Mouse (Mus musculus) C2C12 (cell line): Measurements from ENCODE around the gene Tanc2. TPM values are rescaled to one million over a fixed set of nuclear protein-coding genes. Genes with fewer than 3 reads are reported as not detected.

Experiments used
- H3K27me3 ChIP-seq: one replicate; pipeline ENCODE4 v1.6.1; 2011; ENCODE audit not compliant: control insufficient read depth, insufficient read depth, insufficient read length
- H3K36me3 ChIP-seq: one replicate; pipeline ENCODE4 v1.6.1; 2011; ENCODE audit not compliant: control insufficient read depth, insufficient read depth
- H3K4me3 ChIP-seq: one replicate; pipeline ENCODE4 v1.5.1; 2011; ENCODE audit warnings: mild to moderate bottlenecking, control low read depth; ENCODE audit not compliant: poor library complexity, insufficient read depth, severe bottlenecking
- H3K79me2 ChIP-seq: one replicate; pipeline ENCODE4 v1.6.1; 2011; ENCODE audit not compliant: control insufficient read depth, insufficient read depth
- H3K79me3 ChIP-seq: one replicate; pipeline ENCODE4 v1.6.1; 2011; ENCODE audit warnings: low read depth, control low read depth
- H3ac ChIP-seq: one replicate; pipeline ENCODE3; 2011; ENCODE audit warnings: low read depth; ENCODE audit not compliant: control insufficient read depth, insufficient read length
- CEBPB ChIP-seq: IDR thresholded peaks from one replicate; pipeline ENCODE4 v1.6.1; 2011; ENCODE audit warnings: low read depth, mild to moderate bottlenecking, control low read depth, moderate library complexity
- CTCF ChIP-seq: IDR thresholded peaks from one replicate; pipeline ENCODE4 v1.5.1; 2011; ENCODE audit not compliant: control insufficient read depth, insufficient read depth, insufficient read length
- FOSL1 ChIP-seq: IDR thresholded peaks from one replicate; pipeline ENCODE4 v1.8.0; 2011; ENCODE audit warnings: mild to moderate bottlenecking, low read length; ENCODE audit not compliant: poor library complexity, insufficient read depth, severe bottlenecking
- MAX ChIP-seq: IDR thresholded peaks from one replicate; pipeline ENCODE4 v1.6.1; 2011; ENCODE audit warnings: mild to moderate bottlenecking, control low read depth
- MYOD1 ChIP-seq: IDR thresholded peaks from one replicate; pipeline ENCODE4 v1.6.1; 2011; ENCODE audit warnings: low read depth; ENCODE audit not compliant: control insufficient read depth, insufficient read length
- MYOG ChIP-seq: IDR thresholded peaks from one replicate; pipeline ENCODE4 v1.6.1; 2011; ENCODE audit not compliant: control insufficient read depth, insufficient read length; ENCODE audit errors: extremely low read depth
- USF1 ChIP-seq: IDR thresholded peaks from one replicate; pipeline ENCODE4 v1.6.1; 2011; ENCODE audit warnings: low read depth, mild to moderate bottlenecking, control low read depth, moderate library complexity
- polyA plus RNA-seq: library from polyadenylated mRNA; unstranded; fragments of >200 nt; fragmentation: generic; extraction: Trizol; gene quantifications from one replicate; pipeline ENCODE4 v1.2.1, GENCODE M21; 2012; ENCODE audit warnings: missing spikeins

Gene Tanc2
- polyA plus RNA-seq, 1 experiment, result 5.8 TPM

DNA sequence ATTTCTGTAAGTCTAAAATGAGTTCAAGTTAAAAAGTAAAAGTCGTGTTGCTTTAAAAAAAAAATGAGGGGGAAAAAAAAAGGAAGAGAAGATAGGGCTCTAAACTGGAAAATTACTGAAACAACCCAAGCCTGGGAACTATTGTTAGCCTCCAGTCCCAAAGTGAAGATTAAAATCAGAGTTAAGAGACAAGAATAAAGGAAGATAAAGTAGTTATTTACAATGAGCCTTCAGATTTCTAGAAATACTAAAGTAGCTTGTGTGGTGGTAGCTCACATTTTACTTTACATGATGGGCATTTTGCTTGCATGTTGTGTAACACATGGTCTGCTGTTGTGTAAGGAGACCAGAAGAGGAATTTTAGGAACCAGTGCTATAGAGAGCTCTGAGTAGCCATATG is 256.1 kb downstream of the Tanc2 start:
- Histone ChIP-seq H3K79me2 (no peaks in the 10 kb centered on the region), H3ac (no peak overlapping the region), H3K79me3 (no peaks in the 10 kb centered on the region), H3K27me3 (no peaks in the 10 kb centered on the region), H3K4me3 (no peak overlapping the region), H3K36me3 (no peaks in the 10 kb centered on the region)
- TF ChIP-seq USF1 (no peak), CEBPB (no peak), MYOD1 (no peak), CTCF (no peak), MYOG (no peak), FOSL1 (no peak), MAX (no peak)

DNA sequence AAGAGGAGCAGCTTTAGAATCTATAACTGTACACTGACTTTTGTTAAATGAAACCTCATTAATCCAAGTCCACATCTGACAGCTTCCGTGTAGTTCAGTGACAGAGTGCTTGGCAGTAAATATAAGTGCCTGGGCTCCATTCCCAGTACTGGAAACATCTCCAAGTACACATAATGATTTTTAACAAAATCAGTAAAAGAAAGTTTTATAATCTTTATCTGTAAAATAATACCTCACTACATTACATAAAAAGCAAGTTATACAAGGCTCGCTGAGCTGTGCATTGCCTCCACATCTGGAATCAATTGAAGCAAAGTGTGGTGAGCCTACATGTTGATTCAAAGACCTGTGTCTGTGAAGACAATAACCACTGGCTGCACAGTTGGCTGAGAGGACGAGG is 265.7 kb downstream of the Tanc2 start:
- Histone ChIP-seq H3K4me3 (no peak overlapping the region), H3K79me3 (no peaks in the 10 kb centered on the region), H3K36me3 (peaks cover 4% of the 10 kb centered on the region), H3ac (no peak overlapping the region), H3K27me3 (no peaks in the 10 kb centered on the region), H3K79me2 (no peaks in the 10 kb centered on the region)
- TF ChIP-seq MAX, result no peak
- no peak for TF ChIP-seq FOSL1
- TF ChIP-seq MYOG, result no peak
- TF ChIP-seq USF1, result no peak

DNA sequence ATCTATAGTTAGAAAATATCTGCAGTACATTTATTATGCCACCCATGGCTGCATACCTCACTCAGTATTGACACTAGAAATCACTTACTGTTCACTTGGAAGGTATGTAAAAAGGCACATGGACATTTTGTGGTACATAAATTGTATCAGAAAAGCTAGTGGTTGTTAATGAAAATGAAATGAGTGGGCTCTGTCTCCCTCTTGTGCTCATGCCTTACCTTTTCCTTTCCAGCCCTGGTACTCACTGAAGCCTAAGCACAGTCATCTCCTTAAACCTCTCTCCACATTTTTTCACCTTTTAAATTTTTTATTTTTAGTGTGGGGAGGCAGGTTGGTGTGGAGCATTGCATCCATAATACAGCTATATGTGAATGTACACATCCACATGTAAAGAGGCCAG is 268.3 kb downstream of the Tanc2 start:
- H3K4me3 ChIP-seq, result no peak overlapping the region
- H3K79me3 ChIP-seq, result no peaks in the 10 kb centered on the region
- no peak for TF ChIP-seq USF1
- no peak for TF ChIP-seq MYOD1
- TF ChIP-seq CEBPB, result no peak
- no peak for TF ChIP-seq FOSL1
- no peak for TF ChIP-seq MYOG
- TF ChIP-seq MAX, result no peak
- TF ChIP-seq CTCF, result no peak
- H3ac ChIP-seq, result no peak overlapping the region
- no peaks in the 10 kb centered on the region for H3K27me3 ChIP-seq
- H3K79me2 ChIP-seq, result no peaks in the 10 kb centered on the region
- H3K36me3 ChIP-seq, result peaks cover 4% of the 10 kb centered on the region

DNA sequence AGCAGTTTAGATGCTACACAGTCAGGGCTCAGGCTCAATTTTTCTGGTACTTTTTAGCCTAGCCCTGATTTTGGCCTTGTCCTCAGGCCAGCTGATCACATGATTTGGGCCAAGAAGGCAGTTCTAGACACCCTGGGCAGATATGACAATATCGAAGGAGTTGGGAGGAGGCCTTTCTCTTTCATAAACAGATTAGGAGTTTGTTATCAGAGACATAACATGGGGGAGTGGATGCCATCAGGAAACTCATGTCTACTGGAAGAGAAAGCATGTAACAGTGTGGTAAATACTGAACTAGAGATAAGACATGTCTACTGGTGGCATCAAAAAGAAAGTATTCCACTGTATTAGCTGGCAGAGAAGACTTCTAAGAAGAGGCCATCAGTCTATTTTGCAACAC is 295.8 kb downstream of the Tanc2 start:
- no peak overlapping the region for H3K4me3 ChIP-seq
- H3ac ChIP-seq, result no peak overlapping the region
- H3K79me3 ChIP-seq, result no peaks in the 10 kb centered on the region
- no peaks in the 10 kb centered on the region for H3K27me3 ChIP-seq
- no peak for TF ChIP-seq MYOD1
- no peak for TF ChIP-seq FOSL1
- TF ChIP-seq USF1, result no peak
- no peak for TF ChIP-seq CTCF
- no peak for TF ChIP-seq MYOG
- no peak for TF ChIP-seq MAX
- TF ChIP-seq CEBPB, result no peak
- H3K36me3 ChIP-seq, result no peaks in the 10 kb centered on the region
- no peaks in the 10 kb centered on the region for H3K79me2 ChIP-seq

DNA sequence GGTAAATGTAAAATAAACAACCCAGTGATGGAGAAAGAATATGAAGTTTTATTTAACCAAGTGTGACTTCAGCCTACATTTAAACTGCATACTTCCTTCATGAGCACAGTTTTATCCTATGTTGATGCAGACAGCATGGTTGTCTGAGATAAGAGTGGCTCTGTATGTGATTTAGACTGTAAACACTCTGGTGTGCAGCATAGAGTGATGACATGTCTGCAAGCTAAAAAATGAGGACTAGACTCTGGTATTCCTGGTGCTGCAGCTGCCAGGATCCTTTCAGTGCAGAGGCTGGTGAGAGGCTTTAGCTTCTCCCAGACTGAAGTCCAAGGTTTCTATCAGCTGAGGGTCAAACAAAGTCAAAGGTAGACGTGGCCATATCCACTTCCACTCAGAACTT is 297.5 kb downstream of the Tanc2 start:
- no peaks in the 10 kb centered on the region for H3K27me3 ChIP-seq
- H3K79me3 ChIP-seq, result no peaks in the 10 kb centered on the region
- no peaks in the 10 kb centered on the region for H3K36me3 ChIP-seq
- TF ChIP-seq CTCF, result no peak
- no peak for TF ChIP-seq USF1
- no peak for TF ChIP-seq CEBPB
- no peak for TF ChIP-seq FOSL1
- no peak for TF ChIP-seq MYOG
- no peak for TF ChIP-seq MAX
- TF ChIP-seq MYOD1, result no peak
- no peaks in the 10 kb centered on the region for H3K79me2 ChIP-seq
- H3K4me3 ChIP-seq, result no peak overlapping the region
- no peak overlapping the region for H3ac ChIP-seq

DNA sequence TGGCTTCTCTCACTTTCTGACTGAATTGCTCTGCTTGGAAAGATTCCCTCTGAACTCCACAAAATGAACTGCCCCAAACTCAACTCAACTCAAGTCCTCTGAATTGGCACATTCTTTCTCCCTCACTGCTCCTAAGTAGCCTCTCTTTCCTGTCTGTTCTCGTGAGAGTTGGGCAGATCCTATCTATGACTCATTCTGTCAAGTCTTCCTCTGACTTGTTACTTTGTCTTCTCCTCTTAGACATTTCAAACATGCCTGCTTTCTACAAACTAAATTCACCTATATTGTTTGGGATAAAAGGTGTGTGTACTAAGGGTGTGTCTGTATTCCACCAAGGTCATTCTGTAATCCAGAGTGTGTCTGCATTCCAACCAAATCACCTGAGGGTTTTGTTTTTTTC is 309.4 kb downstream of the Tanc2 start:
- no peak for TF ChIP-seq CEBPB
- no peak for TF ChIP-seq USF1
- TF ChIP-seq MYOG, result no peak
- TF ChIP-seq FOSL1, result no peak
- TF ChIP-seq MAX, result no peak
- TF ChIP-seq MYOD1, result no peak
- TF ChIP-seq CTCF, result no peak
- no peaks in the 10 kb centered on the region for H3K79me3 ChIP-seq
- H3K79me2 ChIP-seq, result no peaks in the 10 kb centered on the region
- H3K27me3 ChIP-seq, result no peaks in the 10 kb centered on the region
- H3K36me3 ChIP-seq, result no peaks in the 10 kb centered on the region
- H3ac ChIP-seq, result no peak overlapping the region
- H3K4me3 ChIP-seq, result no peak overlapping the region
